Mouse (Mus musculus) neural tube, postnatal 0 days (tissue): ENCODE data around the gene Gm45785. TPM values are rescaled to one million over a fixed set of nuclear protein-coding genes. Genes with fewer than 3 reads are reported as not detected.

Experiments used
- polyA plus RNA-seq: library from polyadenylated mRNA; unstranded; fragments of >200 nt; fragmentation: Nextera tagmentation; extraction: Ambion mirVana; gene quantifications from 2 replicates; pipeline ENCODE4 v1.2.1, GENCODE M21; 2015

Gene Gm45785
- polyA plus RNA-seq: 0.34 TPM in 1 of 2 replicates, not detected in the other

GRCm38 (mm10) chr7:140855860-140856784 is at the start of gene Gm45785:
Gene Gm45785, minus strand, starts transcription at chr7:140856331.

GRCm38 (mm10) chr7:140900220-140900619 is 44.1 kb upstream of the Gm45785 start, which contains the start of gene Cox8b:
Gene Cox8b, minus strand, starts transcription at chr7:140900446.

DNA sequence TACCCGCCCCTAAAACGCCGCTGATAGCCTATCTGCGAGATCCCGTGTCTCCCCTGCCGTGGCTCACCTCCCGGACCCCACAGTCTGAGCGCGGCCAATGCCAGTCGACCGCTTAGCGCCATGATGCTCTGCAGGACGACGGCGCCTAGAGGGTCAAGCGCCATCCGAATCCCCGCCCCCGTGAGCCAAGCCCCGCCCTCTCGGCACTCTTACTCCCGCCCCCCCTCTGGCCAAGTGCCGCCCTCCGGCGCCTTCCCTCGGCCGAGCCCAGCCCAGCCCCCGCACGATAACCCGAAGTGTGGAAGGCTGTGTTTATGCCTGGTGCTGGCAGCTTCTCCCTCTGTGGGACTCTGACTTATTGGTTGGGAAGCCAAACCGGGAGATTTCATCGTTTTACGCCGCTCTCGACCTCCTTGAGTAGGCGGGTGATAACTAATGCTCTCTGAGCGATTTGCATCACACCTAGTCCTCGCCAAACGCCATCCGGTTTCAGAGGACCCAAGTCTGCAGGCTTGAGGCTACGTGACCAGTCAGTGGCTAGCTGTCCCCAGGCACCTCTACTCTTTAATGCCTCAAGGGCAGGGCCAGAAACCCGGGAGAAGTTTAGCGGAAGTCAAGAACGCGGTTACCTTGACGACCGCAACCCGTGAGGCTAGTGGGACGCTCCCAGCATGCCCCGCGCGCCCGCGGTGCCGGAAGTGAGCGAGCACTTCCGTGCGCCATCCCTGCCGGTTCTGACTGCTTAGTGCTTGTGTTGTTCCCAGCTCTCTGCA is 25.8 kb upstream of the Gm45785 start, which contains the start of the genes Psmd13 and Sirt3:
TSS of gene Psmd13 (plus strand) at position 273 of the 773 bp plus-strand sequence.
TSS of gene Sirt3 (minus strand) at position 614 of the 773 bp plus-strand sequence.

DNA sequence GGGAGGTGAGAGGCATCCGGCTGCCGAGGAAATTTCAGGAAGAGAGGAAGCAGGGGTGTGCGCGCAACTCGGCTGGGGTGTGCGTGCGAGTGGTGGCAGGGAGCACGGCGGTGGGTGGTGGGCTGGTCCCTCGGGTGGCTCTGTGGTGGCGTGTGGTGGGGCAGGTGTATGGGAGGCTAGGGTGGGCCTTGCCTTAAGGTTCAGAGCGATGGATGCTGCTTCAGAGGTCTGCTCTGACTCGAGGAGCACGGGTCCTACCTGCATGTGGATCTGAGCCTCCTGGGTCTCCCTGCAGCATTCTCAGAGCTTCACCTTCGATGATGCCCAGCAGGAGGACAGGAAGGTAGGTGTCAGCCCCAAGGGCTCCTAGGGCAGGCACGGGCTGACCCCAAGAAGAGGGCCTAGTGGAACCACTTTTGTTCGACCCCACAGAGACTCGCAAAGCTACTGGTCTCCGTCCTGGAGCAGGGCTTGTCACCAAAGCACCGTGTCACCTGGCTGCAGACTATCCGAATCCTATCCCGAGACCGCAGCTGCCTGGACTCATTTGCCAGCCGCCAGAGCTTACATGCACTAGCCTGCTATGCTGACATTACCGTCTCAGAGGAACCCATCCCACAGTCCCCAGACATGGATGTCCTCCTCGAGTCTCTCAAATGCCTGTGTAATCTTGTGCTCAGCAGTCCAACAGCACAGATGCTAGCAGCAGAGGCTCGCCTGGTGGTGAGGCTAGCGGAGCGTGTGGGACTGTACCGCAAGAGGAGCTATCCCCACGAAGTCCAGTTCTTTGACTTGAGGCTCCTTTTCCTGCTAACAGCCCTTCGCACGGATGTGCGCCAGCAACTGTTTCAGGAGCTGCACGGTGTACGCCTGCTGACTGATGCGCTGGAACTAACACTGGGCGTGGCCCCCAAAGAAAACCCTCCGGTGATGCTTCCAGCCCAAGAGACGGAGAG is 1.7 kb upstream of the Gm45785 start, which contains the start of gene Bet1l:
TSS of gene Bet1l (minus strand) at position 28 of the 956 bp plus-strand sequence.

GRCm38 (mm10) chr7:140856785-140857549 is 836 bp upstream of the Gm45785 start, which contains the start of gene Ric8a:
Gene Ric8a, plus strand, starts transcription at chr7:140856957.

GRCm38 (mm10) chr7:140847755-140848580 is 8.2 kb downstream of the Gm45785 start, which contains the start of gene Odf3:
Gene Odf3, plus strand, starts transcription at chr7:140847805.

GRCm38 (mm10) chr7:140844905-140845665 is 11.0 kb downstream of the Gm45785 start, which contains the start of gene Scgb1c1:
Gene Scgb1c1, plus strand, starts transcription at chr7:140845547.

DNA sequence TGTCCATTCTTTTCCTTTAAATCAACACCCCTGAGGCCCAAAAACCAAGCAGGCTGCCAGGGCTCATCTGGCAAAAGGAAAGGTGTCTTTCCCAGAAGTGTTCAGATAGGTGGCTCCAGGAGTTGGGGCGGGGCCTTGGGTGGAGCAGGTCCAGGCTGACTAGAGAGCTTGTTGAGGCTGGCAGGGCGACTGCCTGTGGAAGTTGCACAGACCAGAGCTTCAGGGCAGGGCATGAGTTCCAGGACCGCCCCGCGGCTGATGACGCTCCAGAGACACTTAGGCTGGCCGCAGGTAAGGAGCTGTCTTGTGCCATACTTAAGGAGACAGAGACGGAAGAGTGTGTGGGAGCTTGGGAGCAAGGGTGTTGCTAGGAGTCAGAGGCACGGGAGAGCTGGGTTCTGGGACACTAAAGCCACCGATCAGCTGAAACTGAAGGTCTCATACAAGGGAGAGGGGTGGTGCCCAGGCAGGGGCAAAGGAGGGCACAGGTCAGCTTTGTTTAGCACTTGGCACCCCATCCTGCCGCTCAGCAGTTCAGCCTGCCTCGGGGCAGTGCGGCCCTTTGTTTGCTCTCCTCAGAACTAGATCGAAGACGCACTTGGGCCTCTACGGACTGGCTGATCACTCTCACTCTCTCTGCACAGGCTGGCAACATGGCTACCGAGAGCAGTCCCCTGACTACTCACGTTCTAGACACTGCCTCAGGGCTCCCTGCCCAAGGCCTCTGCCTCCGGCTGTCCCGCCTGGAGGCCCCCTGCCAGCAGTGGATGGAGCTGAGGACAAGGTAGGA is 21.0 kb downstream of the Gm45785 start, which contains the start of gene Urah:
TSS of gene Urah (plus strand) at position 51 of the 790 bp plus-strand sequence.

GRCm38 (mm10) chr7:140821653-140822329 is 34.3 kb downstream of the Gm45785 start, which contains the start of gene Zfp941:
Gene Zfp941, minus strand, starts transcription at chr7:140822178.

GRCm38 (mm10) chr7:140787406-140788052 is 68.6 kb downstream of the Gm45785 start, which contains the start of gene Syce1:
Gene Syce1, minus strand, starts transcription at chr7:140787852.

Other genes with a start within 250 kb of the Gm45785 start
- not detected in 2 replicates for gene Olfr61, start 227.4 kb downstream of the Gm45785 start, polyA plus RNA-seq
- gene Olfr53, start 209.9 kb downstream of the Gm45785 start, polyA plus RNA-seq: not detected in 2 replicates
- 0.04 TPM in 2 replicates for gene Olfr539, start 196.4 kb downstream of the Gm45785 start, polyA plus RNA-seq
- not detected in 2 replicates for gene Olfr45, start 174.4 kb downstream of the Gm45785 start, polyA plus RNA-seq
- not detected in 2 replicates for gene Olfr541, start 159.1 kb downstream of the Gm45785 start, polyA plus RNA-seq
- 0.10 and 0.15 TPM in 2 replicates for gene Cyp2e1, start 92.6 kb downstream of the Gm45785 start, polyA plus RNA-seq
- 0.52 and 0.67 TPM in 2 replicates for gene Syce1, start 68.5 kb downstream of the Gm45785 start, polyA plus RNA-seq
- 22.0 and 25.1 TPM in 2 replicates for gene Zfp941, start 34.2 kb downstream of the Gm45785 start, polyA plus RNA-seq
- 0.46 and 1.5 TPM in 2 replicates for gene Urah, start 21.3 kb downstream of the Gm45785 start, polyA plus RNA-seq
- gene Scgb1c1, start 10.8 kb downstream of the Gm45785 start, polyA plus RNA-seq: not detected in 2 replicates
- gene Odf3, start 8.5 kb downstream of the Gm45785 start, polyA plus RNA-seq: 0.22 and 0.36 TPM in 2 replicates
- 78.6 and 85.7 TPM in 2 replicates for gene Ric8a, start 626 bp upstream of the Gm45785 start, polyA plus RNA-seq
- 60.4 and 62.6 TPM in 2 replicates for gene Bet1l, start 1.2 kb upstream of the Gm45785 start, polyA plus RNA-seq
- gene Psmd13, start 25.6 kb upstream of the Gm45785 start, polyA plus RNA-seq: 242 and 248 TPM in 2 replicates
- 82.3 and 96.7 TPM in 2 replicates for gene Sirt3, start 26.0 kb upstream of the Gm45785 start, polyA plus RNA-seq
- 2.2 and 3.0 TPM in 2 replicates for gene Cox8b, start 44.1 kb upstream of the Gm45785 start, polyA plus RNA-seq
- 1.2 TPM in 2 replicates for gene Nlrp6, start 64.6 kb upstream of the Gm45785 start, polyA plus RNA-seq
- gene Pgghg, start 85.1 kb upstream of the Gm45785 start, polyA plus RNA-seq: 7.1 and 7.4 TPM in 2 replicates
- gene Ifitm5, start 94.0 kb upstream of the Gm45785 start, polyA plus RNA-seq: 1.3 and 2.4 TPM in 2 replicates
- not detected in 2 replicates for gene Gm45717, start 99.6 kb upstream of the Gm45785 start, polyA plus RNA-seq
- gene Ifitm2, start 99.7 kb upstream of the Gm45785 start, polyA plus RNA-seq: 257 and 296 TPM in 2 replicates
- 43.2 and 67.3 TPM in 2 replicates for gene Ifitm1, start 110.9 kb upstream of the Gm45785 start, polyA plus RNA-seq
- 166 and 167 TPM in 2 replicates for gene Ifitm3, start 154.4 kb upstream of the Gm45785 start, polyA plus RNA-seq
- gene Ifitm6, start 161.6 kb upstream of the Gm45785 start, polyA plus RNA-seq: 4.0 and 4.5 TPM in 2 replicates
- gene Gm17387, start 172.8 kb upstream of the Gm45785 start, polyA plus RNA-seq: not detected in 2 replicates
- gene B4galnt4, start 204.8 kb upstream of the Gm45785 start, polyA plus RNA-seq: 38.2 and 39.6 TPM in 2 replicates
- 0.28 TPM in 1 of 2 replicates, not detected in the other for gene Pkp3, start 221.9 kb upstream of the Gm45785 start, polyA plus RNA-seq
- 2.2 and 3.4 TPM in 2 replicates for gene Sigirr, start 244.2 kb upstream of the Gm45785 start, polyA plus RNA-seq